Mouse (Mus musculus): ENCODE measurements around the gene Ranbp10. TPM values are rescaled to one million over a fixed set of nuclear protein-coding genes. Genes with fewer than 3 reads are reported as not detected.

The Ranbp10 gene
- polyA plus RNA-seq, 1 experiment from 2014 or later: 10.7 TPM

DNA sequence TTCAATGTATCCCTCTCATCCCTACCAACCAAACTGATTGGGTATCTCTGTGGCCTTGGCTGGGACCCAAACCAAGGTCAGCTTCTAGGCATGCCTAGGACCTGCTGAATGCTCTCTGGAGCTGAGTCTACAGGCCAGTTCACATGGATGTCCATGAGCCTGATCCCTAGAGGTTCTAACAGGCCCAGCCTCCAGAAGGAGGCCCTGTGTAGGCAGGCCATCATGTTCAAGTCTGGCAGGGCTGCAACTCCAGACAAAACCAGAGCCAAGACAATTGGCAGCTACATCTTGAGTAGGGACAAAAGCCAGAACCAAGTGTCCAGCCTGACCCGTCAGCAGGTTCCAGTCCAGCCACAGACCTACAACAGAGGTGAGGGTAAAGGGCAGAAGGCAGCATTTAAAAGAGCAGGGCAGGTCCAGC is 53.7 kb downstream of the Ranbp10 start:
- no peaks in the 10 kb centered on the region for H3K27me3 ChIP-seq
- 95% methylated on average over 1 of the region's 1 CpGs for WGBS
- H3K27ac ChIP-seq (replicated peaks): no peak overlapping the region
- no peaks in the 10 kb centered on the region for H3K4me1 ChIP-seq (replicated peaks)
- H3K9me3 ChIP-seq: no peaks in the 10 kb centered on the region
- no peak overlapping the region for H3K9ac ChIP-seq
- peaks cover 76% of the 10 kb centered on the region for H3K36me3 ChIP-seq
- H3K4me3 ChIP-seq: no peak overlapping the region
- H3K4me2 ChIP-seq: no peak overlapping the region
- no peak for ATAC-seq (ENCODE audit: low FRiP score, low read depth)

GRCm38 (mm10) chr8:105771398-105772175 is 55.6 kb downstream of the Ranbp10 start:
- Histone ChIP-seq H3K4me3 (no peak overlapping the region), H3K4me1 (replicated peaks) (no peaks in the 10 kb centered on the region), H3K4me2 (no peak overlapping the region), H3K27me3 (no peaks in the 10 kb centered on the region), H3K27ac (replicated peaks) (no peak overlapping the region), H3K36me3 (peaks cover 73% of the 10 kb centered on the region), H3K9me3 (no peaks in the 10 kb centered on the region), H3K9ac (no peak overlapping the region)
- ATAC-seq (ENCODE audit: low FRiP score, low read depth): no peak
- WGBS: 96% methylated on average over 12 of the region's 12 CpGs

- no peaks in the 10 kb centered on the region for H3K9me3 ChIP-seq
- no peak overlapping the region for H3K4me2 ChIP-seq
- H3K27me3 ChIP-seq: no peaks in the 10 kb centered on the region
- no peak overlapping the region for H3K9ac ChIP-seq
- no peaks in the 10 kb centered on the region for H3K4me1 ChIP-seq (replicated peaks)
- WGBS: 67% methylated on average over 1 of the region's 1 CpGs
- no peak overlapping the region for H3K4me3 ChIP-seq
- no peak for ATAC-seq (ENCODE audit: low FRiP score, low read depth)
- H3K36me3 ChIP-seq: peaks cover 64% of the 10 kb centered on the region
- H3K27ac ChIP-seq (replicated peaks): no peak overlapping the region
These were observed 56.5 kb downstream of the Ranbp10 start for GRCm38 (mm10) chr8:105770609-105771008.

- no peak overlapping the region for H3K27ac ChIP-seq (replicated peaks)
- ATAC-seq (ENCODE audit: low FRiP score, low read depth): no peak
- no peaks in the 10 kb centered on the region for H3K9me3 ChIP-seq
- no peak overlapping the region for H3K9ac ChIP-seq
- H3K27me3 ChIP-seq: no peaks in the 10 kb centered on the region
- peaks cover 47% of the 10 kb centered on the region for H3K36me3 ChIP-seq
- H3K4me3 ChIP-seq: no peak overlapping the region
- no peaks in the 10 kb centered on the region for H3K4me1 ChIP-seq (replicated peaks)
- 92% methylated on average over 5 of the region's 5 CpGs for WGBS
- H3K4me2 ChIP-seq: no peak overlapping the region
These were observed 58.5 kb downstream of the Ranbp10 start for GRCm38 (mm10) chr8:105768485-105769257.

- Histone ChIP-seq H3K4me2 (peak within 1 kb of the TSS; percentile 57), H3K36me3 (no peaks in the 10 kb centered on the region), H3K9me3 (no peaks in the 10 kb centered on the region), H3K4me3 (peak within 1 kb of the TSS; percentile 91), H3K27me3 (no peaks in the 10 kb centered on the region), H3K9ac (peak within 1 kb of the TSS; percentile 82), H3K27ac (replicated peaks) (peak within 1 kb of the TSS; percentile 94), H3K4me1 (replicated peaks) (peaks cover 38% of the 10 kb centered on the region)
- ATAC-seq (ENCODE audit: low FRiP score, low read depth): peak; percentile 97
- WGBS: 4% methylated on average over 57 of the region's 57 CpGs
These were observed 68.7 kb downstream of the Ranbp10 start, which contains the start of gene Gfod2 for GRCm38 (mm10) chr8:105758277-105759108. Gene Gfod2, minus strand, starts transcription at chr8:105758664.

DNA sequence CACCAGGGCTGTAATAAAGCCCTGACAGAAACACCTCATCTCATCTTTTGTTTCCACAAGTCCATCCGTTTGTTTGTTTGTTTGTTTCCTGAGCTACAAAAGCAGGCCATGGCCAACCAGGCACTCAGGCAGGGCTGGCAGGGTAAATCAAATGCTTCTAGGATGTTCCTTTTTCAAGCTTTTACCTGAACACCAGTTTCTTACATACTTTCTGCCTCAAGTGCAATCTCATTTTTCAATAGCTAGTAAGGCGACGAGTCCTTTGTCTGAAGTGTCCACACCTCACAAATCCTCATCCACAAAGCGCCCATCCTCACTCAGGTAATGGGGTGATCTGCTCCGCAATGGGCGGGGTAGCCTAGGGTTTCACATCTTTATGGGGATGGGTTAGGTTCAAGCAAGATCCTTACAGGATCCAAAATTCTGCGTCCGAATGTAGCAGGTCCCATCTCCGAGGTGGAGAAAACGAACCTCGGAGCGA is 69.3 kb downstream of the Ranbp10 start:
- Histone ChIP-seq H3K4me3 (peak overlapping the region; percentile 91), H3K4me1 (replicated peaks) (peaks cover 38% of the 10 kb centered on the region), H3K9me3 (no peaks in the 10 kb centered on the region), H3K27me3 (no peaks in the 10 kb centered on the region), H3K4me2 (peak overlapping the region; percentile 57), H3K36me3 (no peaks in the 10 kb centered on the region), H3K27ac (replicated peaks) (peak overlapping the region; percentile 94), H3K9ac (peak overlapping the region; percentile 82)
- under 1% methylated on average over 12 of the region's 12 CpGs for WGBS
- ATAC-seq (ENCODE audit: low FRiP score, low read depth): peak; percentile 52; the same call in 1 of the 2 replicates

DNA sequence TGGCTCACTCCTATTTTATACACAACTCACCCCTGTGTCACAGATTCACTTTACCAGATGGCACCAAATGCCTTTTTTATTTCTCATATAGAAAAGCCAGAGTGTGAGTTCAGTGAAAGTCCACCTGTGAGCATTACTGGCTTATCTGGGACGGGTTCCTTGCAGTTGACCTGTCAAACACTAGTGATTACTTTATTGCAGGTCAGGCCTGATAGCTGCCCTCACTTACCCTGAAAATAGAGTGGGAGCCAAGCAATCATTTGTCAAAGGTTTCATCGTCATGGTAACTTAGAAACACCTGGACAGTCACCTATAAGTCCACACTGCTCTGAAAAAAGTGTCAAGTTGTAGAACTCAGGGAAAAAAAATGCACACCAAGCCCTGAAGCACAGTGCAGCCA is 72.5 kb downstream of the Ranbp10 start:
- Histone ChIP-seq H3K9me3 (no peaks in the 10 kb centered on the region), H3K27ac (replicated peaks) (no peak overlapping the region), H3K9ac (no peak overlapping the region), H3K27me3 (no peaks in the 10 kb centered on the region), H3K4me1 (replicated peaks) (peaks cover 65% of the 10 kb centered on the region), H3K36me3 (no peaks in the 10 kb centered on the region), H3K4me2 (no peak overlapping the region), H3K4me3 (no peak overlapping the region)
- WGBS: 84% methylated on average over 2 of the region's 2 CpGs
- ATAC-seq (ENCODE audit: low FRiP score, low read depth): no peak

- WGBS: 58% methylated on average over 2 of the region's 2 CpGs
- Histone ChIP-seq H3K4me3 (no peak overlapping the region), H3K27ac (replicated peaks) (no peak overlapping the region), H3K27me3 (no peaks in the 10 kb centered on the region), H3K4me2 (no peak overlapping the region), H3K9me3 (no peaks in the 10 kb centered on the region), H3K4me1 (replicated peaks) (peaks cover 65% of the 10 kb centered on the region), H3K9ac (no peak overlapping the region), H3K36me3 (no peaks in the 10 kb centered on the region)
- ATAC-seq (ENCODE audit: low FRiP score, low read depth): no peak
These were observed 73.2 kb downstream of the Ranbp10 start for GRCm38 (mm10) chr8:105753916-105754315.

- H3K9me3 ChIP-seq: no peaks in the 10 kb centered on the region
- peak overlapping the region; percentile 57; the same call in 1 of the 2 replicates for H3K27ac ChIP-seq (replicated peaks)
- peak; percentile 49 for ATAC-seq (ENCODE audit: low FRiP score, low read depth)
- no peak overlapping the region for H3K9ac ChIP-seq
- peak overlapping the region; percentile 32 for H3K4me2 ChIP-seq
- H3K27me3 ChIP-seq: no peaks in the 10 kb centered on the region
- no peak overlapping the region for H3K4me3 ChIP-seq
- WGBS: 10% methylated on average over 11 of the region's 11 CpGs
- H3K36me3 ChIP-seq: no peaks in the 10 kb centered on the region
- H3K4me1 ChIP-seq (replicated peaks): peaks cover 58% of the 10 kb centered on the region
These were observed 76.5 kb downstream of the Ranbp10 start for GRCm38 (mm10) chr8:105750606-105751005.

DNA sequence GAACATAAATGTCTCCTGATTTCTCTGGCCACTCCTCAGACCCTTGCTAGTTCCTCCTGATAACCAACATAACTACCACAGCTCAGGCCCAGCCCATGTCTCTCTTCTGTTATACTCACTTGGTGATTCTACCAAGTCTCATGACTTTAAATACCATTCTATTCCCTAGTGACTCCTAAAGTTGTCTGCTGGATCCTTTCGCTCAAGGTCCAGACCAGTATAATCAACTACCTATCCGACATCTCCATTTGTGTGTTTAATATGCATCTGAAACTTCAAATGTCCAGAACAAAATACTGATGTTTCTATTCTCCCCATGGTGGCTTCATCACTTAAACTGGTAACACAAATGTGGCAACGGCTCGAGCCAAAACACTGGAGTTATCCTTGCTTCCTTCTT is 83.8 kb downstream of the Ranbp10 start:
- WGBS: 85% methylated on average over 4 of the region's 4 CpGs
- Histone ChIP-seq H3K27ac (replicated peaks) (no peak overlapping the region), H3K9ac (no peak overlapping the region), H3K9me3 (no peaks in the 10 kb centered on the region), H3K4me1 (replicated peaks) (0 out of 2 replicates have a peak, but pooled peaks cover 10% of the 10 kb centered on the region), H3K4me3 (no peak overlapping the region), H3K36me3 (0 out of 2 replicates have a peak, but pooled peaks cover 3% of the 10 kb centered on the region), H3K27me3 (no peaks in the 10 kb centered on the region), H3K4me2 (no peak overlapping the region)
- ATAC-seq (ENCODE audit: low FRiP score, low read depth): no peak

DNA sequence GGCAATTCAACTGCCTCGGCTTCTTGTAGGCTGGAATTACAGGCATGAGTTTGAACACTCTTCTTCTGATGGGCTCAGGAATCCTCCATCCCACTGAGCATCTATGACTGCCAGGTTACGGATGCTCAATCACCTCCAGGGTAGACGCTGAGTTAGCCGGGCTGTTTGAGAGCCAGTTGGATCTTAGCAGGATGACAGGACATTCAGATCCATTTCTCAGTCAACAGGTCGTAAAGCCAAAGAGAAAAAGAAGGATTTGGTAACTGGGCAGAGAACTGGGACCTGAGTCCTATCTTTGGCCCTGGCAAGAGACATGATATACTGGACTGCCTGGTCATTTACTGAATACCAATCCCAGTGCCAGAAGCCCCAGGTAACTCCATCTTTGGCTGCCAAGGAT is 87.9 kb downstream of the Ranbp10 start:
- Histone ChIP-seq H3K27me3 (no peaks in the 10 kb centered on the region), H3K9me3 (no peaks in the 10 kb centered on the region), H3K9ac (no peak overlapping the region), H3K36me3 (0 out of 2 replicates have a peak, but pooled peaks cover 3% of the 10 kb centered on the region), H3K4me3 (no peak overlapping the region), H3K27ac (replicated peaks) (no peak overlapping the region), H3K4me1 (replicated peaks) (no peaks in the 10 kb centered on the region), H3K4me2 (no peak overlapping the region)
- 90% methylated on average over 5 of the region's 5 CpGs for WGBS
- ATAC-seq (ENCODE audit: low FRiP score, low read depth): no peak
